Mouse (Mus musculus): ENCODE results near the gene Arpp21. TPM values are rescaled to one million over a fixed set of nuclear protein-coding genes. Genes with fewer than 3 reads are reported as not detected.
A peak's percentile ranks its signal among the peaks of the same experiment; 100 is the strongest.

The Arpp21 gene
- polyA plus RNA-seq, 1 experiment from 2014 or later = 0.77 TPM

GRCm38 (mm10) chr9:112228470-112228869, 7.3 kb downstream of the Arpp21 start:
- Histone ChIP-seq H3K9ac (no peak overlapping the region), H3K36me3 (replicated peaks) (no peaks in the 10 kb centered on the region), H3K9me3 (replicated peaks) (no peaks in the 10 kb centered on the region), H3K4me3 (replicated peaks) (no peak overlapping the region), H3K27me3 (peaks cover 14% of the 10 kb centered on the region), H3K4me1 (replicated peaks) (no peaks in the 10 kb centered on the region), H3K4me2 (no peak overlapping the region), H3K27ac (replicated peaks) (no peak overlapping the region)
- 68% methylated on average over 3 of the region's 3 CpGs for WGBS (ENCODE audit: insufficient replicate concordance)
- no peak for ATAC-seq (ENCODE audit: insufficient read depth)

- H3K4me1 ChIP-seq (replicated peaks) = no peaks in the 10 kb centered on the region
- 0 out of 2 replicates have a peak, but pooled peaks cover 1% of the 10 kb centered on the region for H3K27me3 ChIP-seq
- no peak overlapping the region for H3K4me3 ChIP-seq (replicated peaks)
- no peaks in the 10 kb centered on the region for H3K9me3 ChIP-seq (replicated peaks)
- no peak overlapping the region for H3K4me2 ChIP-seq
- WGBS (ENCODE audit: insufficient replicate concordance) = 26% methylated on average over 13 of the region's 13 CpGs
- H3K27ac ChIP-seq (replicated peaks) = no peak overlapping the region
- no peaks in the 10 kb centered on the region for H3K36me3 ChIP-seq (replicated peaks)
- ATAC-seq (ENCODE audit: insufficient read depth) = no peak
- H3K9ac ChIP-seq = no peak overlapping the region
Measured at GRCm38 (mm10) chr9:112227174-112227573, 8.6 kb downstream of the Arpp21 start.

GRCm38 (mm10) chr9:112226511-112226910, 9.2 kb downstream of the Arpp21 start:
- no peak for ATAC-seq (ENCODE audit: insufficient read depth)
- Histone ChIP-seq H3K27ac (replicated peaks) (no peak overlapping the region), H3K4me2 (no peak overlapping the region), H3K9ac (no peak overlapping the region), H3K36me3 (replicated peaks) (no peaks in the 10 kb centered on the region), H3K9me3 (replicated peaks) (no peaks in the 10 kb centered on the region), H3K4me1 (replicated peaks) (no peaks in the 10 kb centered on the region), H3K4me3 (replicated peaks) (no peak overlapping the region), H3K27me3 (no peaks in the 10 kb centered on the region)
- 11% methylated on average over 1 of the region's 1 CpGs for WGBS (ENCODE audit: insufficient replicate concordance)

GRCm38 (mm10) chr9:112225046-112225445, 10.7 kb downstream of the Arpp21 start:
- H3K36me3 ChIP-seq (replicated peaks) = no peaks in the 10 kb centered on the region
- no peaks in the 10 kb centered on the region for H3K27me3 ChIP-seq
- H3K4me2 ChIP-seq = no peak overlapping the region
- H3K4me3 ChIP-seq (replicated peaks) = no peak overlapping the region
- no peaks in the 10 kb centered on the region for H3K4me1 ChIP-seq (replicated peaks)
- WGBS (ENCODE audit: insufficient replicate concordance) = 12% methylated on average over 2 of the region's 2 CpGs
- H3K9me3 ChIP-seq (replicated peaks) = no peaks in the 10 kb centered on the region
- H3K9ac ChIP-seq = no peak overlapping the region
- peak; percentile 52; the same call in 1 of the 2 replicates for ATAC-seq (ENCODE audit: insufficient read depth)
- H3K27ac ChIP-seq (replicated peaks) = no peak overlapping the region

GRCm38 (mm10) chr9:112219372-112219771, 16.4 kb downstream of the Arpp21 start:
- no peaks in the 10 kb centered on the region for H3K36me3 ChIP-seq (replicated peaks)
- 27% methylated on average over 8 of the region's 8 CpGs for WGBS (ENCODE audit: insufficient replicate concordance)
- no peak overlapping the region for H3K9ac ChIP-seq
- H3K27me3 ChIP-seq = no peaks in the 10 kb centered on the region
- no peaks in the 10 kb centered on the region for H3K9me3 ChIP-seq (replicated peaks)
- H3K4me3 ChIP-seq (replicated peaks) = no peak overlapping the region
- no peaks in the 10 kb centered on the region for H3K4me1 ChIP-seq (replicated peaks)
- ATAC-seq (ENCODE audit: insufficient read depth) = no peak
- H3K4me2 ChIP-seq = no peak overlapping the region
- H3K27ac ChIP-seq (replicated peaks) = no peak overlapping the region

GRCm38 (mm10) chr9:112218237-112218636, 17.5 kb downstream of the Arpp21 start:
- 39% methylated on average over 3 of the region's 3 CpGs for WGBS (ENCODE audit: insufficient replicate concordance)
- H3K4me1 ChIP-seq (replicated peaks) = no peaks in the 10 kb centered on the region

GRCm38 (mm10) chr9:112217161-112217560, 18.6 kb downstream of the Arpp21 start:
- Histone ChIP-seq H3K9me3 (replicated peaks) (no peaks in the 10 kb centered on the region), H3K4me1 (replicated peaks) (no peaks in the 10 kb centered on the region), H3K27me3 (no peaks in the 10 kb centered on the region), H3K36me3 (replicated peaks) (no peaks in the 10 kb centered on the region), H3K4me2 (no peak overlapping the region), H3K4me3 (replicated peaks) (no peak overlapping the region), H3K27ac (replicated peaks) (no peak overlapping the region), H3K9ac (no peak overlapping the region)
- 37% methylated on average over 4 of the region's 4 CpGs for WGBS (ENCODE audit: insufficient replicate concordance)
- no peak for ATAC-seq (ENCODE audit: insufficient read depth)

More at GRCm38 (mm10) chr9:112218237-112218636, 17.5 kb downstream of the Arpp21 start:
- Histone ChIP-seq H3K4me3 (replicated peaks) (no peak overlapping the region), H3K9me3 (replicated peaks) (no peaks in the 10 kb centered on the region), H3K4me2 (no peak overlapping the region), H3K27ac (replicated peaks) (no peak overlapping the region), H3K36me3 (replicated peaks) (no peaks in the 10 kb centered on the region), H3K9ac (no peak overlapping the region), H3K27me3 (no peaks in the 10 kb centered on the region)
- no peak for ATAC-seq (ENCODE audit: insufficient read depth)

- no peak for ATAC-seq (ENCODE audit: insufficient read depth)
- Histone ChIP-seq H3K4me1 (replicated peaks) (no peaks in the 10 kb centered on the region), H3K9ac (no peak overlapping the region), H3K4me3 (replicated peaks) (no peak overlapping the region), H3K27ac (replicated peaks) (no peak overlapping the region), H3K36me3 (replicated peaks) (no peaks in the 10 kb centered on the region), H3K27me3 (no peaks in the 10 kb centered on the region), H3K9me3 (replicated peaks) (no peaks in the 10 kb centered on the region), H3K4me2 (no peak overlapping the region)
- WGBS (ENCODE audit: insufficient replicate concordance) = 62% methylated on average over 10 of the region's 10 CpGs
Measured at GRCm38 (mm10) chr9:112215030-112215806, 20.5 kb downstream of the Arpp21 start.

- H3K27me3 ChIP-seq = no peaks in the 10 kb centered on the region
- ATAC-seq (ENCODE audit: insufficient read depth) = no peak; the same call in 1 of the 2 replicates
- no peak overlapping the region for H3K4me2 ChIP-seq
Measured at GRCm38 (mm10) chr9:112213411-112214255, 22.1 kb downstream of the Arpp21 start.

GRCm38 (mm10) chr9:112209803-112210202, 25.9 kb downstream of the Arpp21 start:
- Histone ChIP-seq H3K9ac (no peak overlapping the region), H3K27me3 (no peaks in the 10 kb centered on the region), H3K27ac (replicated peaks) (no peak overlapping the region), H3K4me3 (replicated peaks) (no peak overlapping the region), H3K9me3 (replicated peaks) (no peaks in the 10 kb centered on the region), H3K36me3 (replicated peaks) (no peaks in the 10 kb centered on the region), H3K4me2 (no peak overlapping the region), H3K4me1 (replicated peaks) (no peaks in the 10 kb centered on the region)
- ATAC-seq (ENCODE audit: insufficient read depth) = no peak
- WGBS (ENCODE audit: insufficient replicate concordance) = 48% methylated on average over 3 of the region's 3 CpGs

More at GRCm38 (mm10) chr9:112213411-112214255, 22.1 kb downstream of the Arpp21 start:
- H3K36me3 ChIP-seq (replicated peaks) = no peaks in the 10 kb centered on the region
- H3K4me1 ChIP-seq (replicated peaks) = no peaks in the 10 kb centered on the region
- no peak overlapping the region for H3K27ac ChIP-seq (replicated peaks)
- H3K4me3 ChIP-seq (replicated peaks) = no peak overlapping the region
- WGBS (ENCODE audit: insufficient replicate concordance) = 39% methylated on average over 10 of the region's 10 CpGs
- no peak overlapping the region for H3K9ac ChIP-seq
- no peaks in the 10 kb centered on the region for H3K9me3 ChIP-seq (replicated peaks)

- Histone ChIP-seq H3K4me1 (replicated peaks) (no peaks in the 10 kb centered on the region), H3K9me3 (replicated peaks) (no peaks in the 10 kb centered on the region), H3K4me3 (replicated peaks) (no peak overlapping the region), H3K27ac (replicated peaks) (no peak overlapping the region), H3K9ac (no peak overlapping the region), H3K27me3 (no peaks in the 10 kb centered on the region), H3K4me2 (no peak overlapping the region), H3K36me3 (replicated peaks) (no peaks in the 10 kb centered on the region)
- no peak for ATAC-seq (ENCODE audit: insufficient read depth)
- 42% methylated on average over 4 of the region's 4 CpGs for whole genome bisulfite sequencing (ENCODE audit: insufficient replicate concordance)
Measured at GRCm38 (mm10) chr9:112207767-112208166, 28.0 kb downstream of the Arpp21 start.
